Mouse (Mus musculus): Measurements from ENCODE around the gene Tenm4.
"Not testable (repeated sequence)": the region's sequence is repeated elsewhere in the genome, so short reads cannot be mapped to it uniquely, and the experiment has no call there.

Gene Tenm4

GRCm38 (mm10) chr7:96890035-96890621 lies 719.1 kb downstream of the Tenm4 start:
- DNase-seq (ENCODE audit: low spot score in 2 of 2) = no peak

GRCm38 (mm10) chr7:96890987-96891386 lies 719.9 kb downstream of the Tenm4 start:
- no peak for DNase-seq (ENCODE audit: low spot score in 2 of 2)

GRCm38 (mm10) chr7:96899036-96899569 lies 728.1 kb downstream of the Tenm4 start:
- DNase-seq (ENCODE audit: low spot score in 2 of 2) = no peak

GRCm38 (mm10) chr7:96902183-96902582 lies 731.1 kb downstream of the Tenm4 start:
- DNase-seq (ENCODE audit: low spot score in 2 of 2) = no peak

GRCm38 (mm10) chr7:96903088-96903985 lies 732.3 kb downstream of the Tenm4 start:
- DNase-seq (ENCODE audit: low spot score in 2 of 2) = no peak

DNA sequence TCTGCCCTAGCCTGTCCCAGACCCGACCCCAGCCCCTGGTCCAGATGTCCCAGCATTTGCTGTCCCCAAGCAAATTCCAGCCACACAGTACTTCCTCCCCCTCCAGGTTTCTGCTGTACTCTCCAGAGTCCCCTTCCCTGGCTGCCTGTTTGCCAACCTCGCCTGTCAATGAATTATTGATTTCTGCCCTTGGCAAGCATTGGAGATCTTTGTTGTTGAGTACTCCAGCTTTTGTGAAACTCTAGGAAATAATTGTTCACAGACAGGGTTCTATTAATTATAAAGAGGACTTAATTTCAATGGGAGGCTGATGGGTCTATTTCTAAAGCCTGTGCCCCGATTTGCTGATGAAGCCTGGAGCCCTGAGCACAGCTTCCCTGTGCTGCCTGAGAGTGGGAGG lies 733.4 kb downstream of the Tenm4 start:
- DNase-seq (ENCODE audit: low spot score in 2 of 2) = no peak

DNA sequence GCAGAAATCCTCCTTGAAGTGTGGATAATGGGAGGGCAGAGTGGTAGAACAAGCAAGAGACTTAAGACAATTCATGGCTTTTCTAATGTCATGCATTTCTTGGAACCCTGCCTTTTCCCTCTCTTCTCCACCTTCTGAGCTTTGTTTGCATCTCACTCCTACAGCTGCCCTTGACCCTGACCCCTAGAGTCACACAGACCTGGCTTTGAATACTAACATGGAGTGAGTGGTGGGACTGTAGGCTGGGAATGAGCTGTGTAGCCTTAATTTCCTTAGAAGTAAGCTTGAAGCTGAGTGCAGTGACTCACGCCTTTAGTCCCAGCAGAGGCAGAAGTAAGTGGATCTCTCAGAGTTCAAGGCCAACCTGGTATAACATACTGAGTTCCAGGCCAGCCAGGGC lies 733.9 kb downstream of the Tenm4 start:
- no peak for DNase-seq (ENCODE audit: low spot score in 2 of 2)

DNA sequence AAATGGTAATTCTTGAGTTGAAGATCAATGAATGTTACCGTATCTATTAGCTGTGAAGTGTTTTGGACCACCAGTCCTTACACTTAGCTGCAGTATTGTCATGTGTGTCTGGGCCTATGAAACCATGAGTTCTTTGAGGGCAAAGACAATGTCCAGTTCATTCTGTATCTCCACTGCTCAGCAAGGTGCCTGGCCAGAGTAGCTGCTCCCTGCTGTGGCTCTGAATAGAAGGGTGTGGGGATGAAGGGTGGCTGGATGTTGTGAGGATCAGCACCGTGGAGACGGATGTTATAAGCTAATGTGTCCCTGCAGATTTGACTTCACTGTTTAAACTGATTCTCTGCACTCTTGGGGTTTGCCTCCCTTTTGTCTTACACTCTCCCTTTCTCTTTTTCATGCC lies 734.4 kb downstream of the Tenm4 start:
- DNase-seq (ENCODE audit: low spot score in 2 of 2) = no peak

GRCm38 (mm10) chr7:96906216-96906615 lies 735.2 kb downstream of the Tenm4 start:
- no peak for DNase-seq (ENCODE audit: low spot score in 2 of 2)

- DNase-seq (ENCODE audit: low spot score in 2 of 2) = no peak
These were observed 737.1 kb downstream of the Tenm4 start for GRCm38 (mm10) chr7:96907971-96908680.

GRCm38 (mm10) chr7:96909856-96910255 lies 738.8 kb downstream of the Tenm4 start:
- no peak for DNase-seq (ENCODE audit: low spot score in 2 of 2)

- no peak for DNase-seq (ENCODE audit: low spot score in 2 of 2)
These were observed 739.4 kb downstream of the Tenm4 start for GRCm38 (mm10) chr7:96910310-96910960.

DNA sequence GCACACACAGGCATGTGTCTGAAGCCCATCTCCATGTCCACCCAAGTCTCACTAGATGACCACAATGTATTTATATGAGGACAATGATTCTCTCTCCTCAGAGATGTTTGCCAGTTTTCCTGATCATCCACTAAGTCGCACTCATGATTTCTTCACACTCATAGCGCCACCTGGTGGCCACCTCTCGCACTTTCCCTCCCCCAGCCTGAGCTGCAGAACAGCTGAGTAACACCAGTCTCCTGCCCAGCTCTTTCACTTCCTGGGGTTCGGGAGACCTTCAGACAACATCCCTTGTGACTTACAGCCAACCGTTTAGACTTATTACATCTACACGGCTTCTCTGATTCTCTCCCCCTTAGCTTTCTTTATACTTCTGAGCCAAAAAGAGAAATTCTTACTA lies 743.0 kb downstream of the Tenm4 start:
- DNase-seq (ENCODE audit: low spot score in 2 of 2) = peak; percentile 47 to 54

DNA sequence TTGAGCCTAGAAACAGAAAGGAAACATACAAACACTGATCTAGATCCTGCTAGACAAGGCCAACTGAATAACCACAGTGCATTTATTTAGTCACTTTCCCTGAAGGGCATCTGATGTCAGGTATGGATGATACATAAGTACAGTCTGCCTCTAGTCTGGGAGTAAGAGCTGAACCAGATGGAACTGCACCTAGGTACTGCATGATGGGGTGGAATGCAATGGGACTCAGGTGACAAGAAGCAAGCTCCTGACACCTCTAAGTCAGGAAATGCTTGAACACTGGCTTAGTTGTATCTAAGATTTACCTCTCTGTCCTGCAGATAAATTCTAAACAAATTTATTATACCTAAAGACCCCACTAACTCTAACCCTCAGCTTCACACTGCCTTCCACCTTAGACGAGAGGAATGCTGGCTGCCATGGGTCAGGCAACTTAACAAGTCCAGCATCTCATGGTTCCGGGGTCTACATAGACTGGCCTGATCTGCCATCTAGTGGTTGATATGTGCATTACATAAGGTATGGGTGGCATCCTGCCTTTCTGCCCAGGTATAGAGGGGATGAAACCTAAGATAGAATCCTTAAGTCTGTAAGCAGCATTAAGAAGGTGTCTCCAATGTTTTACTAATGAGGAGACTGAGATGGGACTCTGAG lies 744.5 kb downstream of the Tenm4 start:
- peak; percentile 17 to 33 for DNase-seq (ENCODE audit: low spot score in 2 of 2)

GRCm38 (mm10) chr7:96920447-96921095 lies 749.5 kb downstream of the Tenm4 start:
- DNase-seq (ENCODE audit: low spot score in 2 of 2) = no peak

DNA sequence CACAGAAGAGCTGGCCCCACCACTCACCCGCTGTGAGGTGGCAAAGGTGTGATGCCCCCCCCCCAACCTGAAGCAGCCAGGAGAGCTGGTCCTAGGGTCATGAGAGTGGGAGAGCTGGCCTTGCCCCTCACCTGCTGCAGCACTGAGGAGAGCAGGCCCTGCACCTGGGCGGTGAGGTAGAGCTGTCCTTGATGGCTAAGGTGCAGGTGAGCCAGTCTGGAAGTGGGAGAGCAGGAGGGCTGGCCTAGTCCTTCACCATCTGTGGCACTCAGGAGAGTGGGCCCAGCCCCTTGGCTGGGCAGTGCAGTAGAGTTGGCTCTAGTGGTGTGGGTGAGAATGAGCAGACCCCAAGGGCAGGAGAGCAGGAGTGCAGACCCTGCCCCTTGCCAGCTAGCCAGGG lies 751.9 kb downstream of the Tenm4 start:
- no peak for DNase-seq (ENCODE audit: low spot score in 2 of 2)

DNA sequence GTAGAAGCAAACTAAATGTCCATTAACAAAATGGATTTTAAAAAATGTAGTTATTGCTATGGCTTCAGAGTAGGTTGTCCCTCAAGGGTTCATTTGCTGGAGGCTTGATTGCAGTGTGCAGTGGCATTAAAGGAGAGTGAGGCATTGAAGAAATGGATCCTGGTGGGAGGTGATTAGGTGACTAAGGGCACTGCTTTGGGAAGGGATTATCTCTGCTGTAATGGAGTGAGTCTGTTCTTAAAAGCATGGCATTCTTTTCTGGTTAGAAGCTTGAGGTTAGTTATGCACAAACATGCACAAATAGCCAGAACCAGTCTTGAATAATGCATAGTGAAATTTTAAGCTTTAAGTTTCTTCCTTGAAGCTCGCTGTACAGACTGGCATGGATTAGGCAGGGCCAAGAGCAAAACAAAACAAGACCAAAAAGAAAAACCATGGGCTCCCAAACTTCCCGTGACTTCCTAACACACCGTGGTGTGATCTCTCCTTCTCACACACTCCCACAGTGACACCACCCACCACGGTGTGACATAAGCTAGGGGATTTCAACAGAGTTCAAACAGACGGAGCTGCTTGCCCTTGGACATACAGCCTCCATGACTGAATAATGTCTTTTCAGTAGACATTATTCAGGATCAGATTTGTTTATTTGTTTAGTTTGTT lies 772.8 kb downstream of the Tenm4 start:
- DNase-seq (ENCODE audit: low spot score in 2 of 2) = no peak

GRCm38 (mm10) chr7:96946501-96946900 lies 775.5 kb downstream of the Tenm4 start:
- not testable (repeated sequence) for DNase-seq (ENCODE audit: low spot score in 2 of 2)

DNA sequence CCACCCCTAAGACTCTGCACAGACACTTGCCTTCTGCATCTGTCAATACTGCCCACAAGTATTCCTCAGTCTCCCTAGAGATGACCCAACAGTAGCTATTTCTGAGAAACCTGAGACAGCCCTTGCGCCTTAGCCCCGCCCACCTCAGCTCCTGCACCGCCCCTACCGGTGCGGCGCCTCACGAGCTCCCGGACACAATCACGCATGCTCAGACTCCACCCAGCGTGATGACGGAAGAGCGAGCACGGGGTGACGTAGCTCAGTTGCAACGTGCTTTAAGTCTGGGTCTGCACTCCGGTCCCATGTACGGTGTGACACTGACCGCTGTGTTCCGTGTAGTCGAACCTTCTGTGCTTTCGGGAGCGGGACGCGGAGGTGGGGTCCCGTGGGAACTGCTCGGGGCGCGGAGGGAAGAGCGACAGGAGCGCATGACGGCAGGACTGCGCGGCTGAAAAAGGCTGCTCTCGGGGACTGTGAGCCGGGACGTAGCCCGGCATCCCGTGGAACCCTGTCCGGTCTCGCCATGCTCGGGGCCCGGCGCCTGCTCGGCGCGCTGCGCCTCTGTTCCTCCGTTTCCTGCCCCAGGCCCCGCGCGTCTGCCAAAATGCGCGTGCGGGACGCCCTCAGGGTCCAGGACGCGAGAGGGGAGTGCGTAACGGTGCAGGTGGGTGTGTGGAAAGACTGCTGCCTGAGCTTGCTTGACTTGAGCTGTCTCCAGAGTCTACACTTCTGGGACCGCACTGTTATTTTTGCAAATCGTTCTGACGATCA lies 780.4 kb downstream of the Tenm4 start, which contains the start of gene Nars2:
Nars2 (plus strand) TSS at position 225 of the 771 bp plus-strand sequence.
- peak; percentile 91 to 94 for DNase-seq (ENCODE audit: low spot score in 2 of 2)
